Mouse (Mus musculus) embryonic facial prominence, embryonic 14.5 days (tissue): ENCODE measurements at regions not wholly inside any gene's neighbourhood (a gene's known extent, or its start where the extent isn't known, plus 50 kb on each side); places are given as distances from the start of the nearest gene placed in this dataset.

Experiments used
- ATAC-seq: fragments of 200-750 bp; cut with Nextera tagmentation; 2 replicates; pipeline ENCODE4 v1.8.0; 2017; ENCODE audit warnings: low read depth, moderate number of reproducible peaks, moderate TSS enrichment
- DNase-seq: peaks from one replicate; pipeline ENCODE4 v3.0.0-alpha.2; 2015; ENCODE audit warnings: low spot score
- H3K27ac ChIP-seq: fragments of 300-500 bp; sonication (generic); replicated peaks from 2 replicates; pipeline ENCODE4 v1.5.1; 2014; ENCODE audit warnings: low read depth, mild to moderate bottlenecking, low read length, moderate library complexity
- H3K27me3 ChIP-seq: fragments of 300-500 bp; sonication (generic); replicated peaks from 2 replicates; pipeline ENCODE4 v1.6.1; 2014; ENCODE audit warnings: low read length; ENCODE audit not compliant: control insufficient read depth, insufficient read depth
- H3K36me3 ChIP-seq: fragments of 300-500 bp; sonication (generic); 2 replicates; pipeline ENCODE4 v1.6.1; 2014; ENCODE audit warnings: low read length, mixed read lengths; ENCODE audit not compliant: control insufficient read depth, insufficient read depth
- H3K4me1 ChIP-seq: fragments of 300-500 bp; sonication (generic); 2 replicates; pipeline ENCODE4 v1.6.1; 2014; ENCODE audit warnings: antibody characterized with exemption, low read length; ENCODE audit not compliant: control insufficient read depth, insufficient read depth
- H3K4me2 ChIP-seq: fragments of 300-500 bp; sonication (generic); 2 replicates; pipeline ENCODE4 v1.6.1; 2014; ENCODE audit warnings: low read depth, mild to moderate bottlenecking, low read length, moderate library complexity, mixed read lengths
- H3K4me3 ChIP-seq: fragments of 300-500 bp; sonication (generic); 2 replicates; pipeline ENCODE4 v1.5.1; 2014; ENCODE audit warnings: low read depth, mild to moderate bottlenecking, low read length
- H3K9ac ChIP-seq: fragments of 300-500 bp; sonication (generic); 2 replicates; pipeline ENCODE4 v1.6.1; 2014; ENCODE audit warnings: low read depth, mild to moderate bottlenecking, low read length, moderate library complexity, mixed read lengths
- H3K9me3 ChIP-seq: fragments of 300-500 bp; sonication (generic); 2 replicates; pipeline ENCODE4 v1.6.1; 2016; ENCODE audit warnings: low read length; ENCODE audit not compliant: control insufficient read depth
- WGBS: fragments of 180-500 bp; shearing (Covaris S2); extraction: QIAGEN DNeasy Blood & Tissue Kit; methylation state at CpG from one replicate; pipeline ENCODE4 v1.1.7; 2014; 5-methylcytosine and 5-hydroxymethylcytosine counted together

GRCm38 (mm10) chr12:92246790-92247451 is 398.0 kb upstream of the Sel1l start:
- Histone ChIP-seq H3K36me3 (no peaks in the 10 kb centered on the region), H3K27ac (no peak overlapping the region), H3K4me1 (0 out of 2 replicates have a peak, but pooled peaks cover 3% of the 10 kb centered on the region), H3K9me3 (no peaks in the 10 kb centered on the region), H3K4me2 (no peak overlapping the region), H3K27me3 (no peaks in the 10 kb centered on the region), H3K9ac (no peak overlapping the region), H3K4me3 (no peak overlapping the region)
- WGBS: 33% methylated on average over 6 of the region's 6 CpGs
- DNase-seq: peak; percentile 79
- ATAC-seq: peak; percentile 92

GRCm38 (mm10) chr12:92239956-92240699 is 391.2 kb upstream of the Sel1l start:
- Histone ChIP-seq H3K4me3 (no peak overlapping the region), H3K27me3 (no peaks in the 10 kb centered on the region), H3K9me3 (no peaks in the 10 kb centered on the region), H3K27ac (no peak overlapping the region), H3K9ac (no peak overlapping the region), H3K4me1 (no peaks in the 10 kb centered on the region), H3K36me3 (no peaks in the 10 kb centered on the region), H3K4me2 (no peak overlapping the region)
- 57% methylated on average over 5 of the region's 5 CpGs for WGBS
- peak; percentile 17 for DNase-seq
- ATAC-seq: no peak

- Histone ChIP-seq H3K4me2 (no peak overlapping the region), H3K4me3 (no peak overlapping the region), H3K9ac (no peak overlapping the region), H3K27me3 (no peaks in the 10 kb centered on the region), H3K36me3 (no peaks in the 10 kb centered on the region), H3K9me3 (no peaks in the 10 kb centered on the region), H3K4me1 (no peaks in the 10 kb centered on the region), H3K27ac (no peak overlapping the region)
- WGBS: 90% methylated on average over 3 of the region's 3 CpGs
- DNase-seq (no peak), ATAC-seq (no peak)
These were observed 384.9 kb upstream of the Sel1l start for GRCm38 (mm10) chr12:92233650-92234408.

- no peaks in the 10 kb centered on the region for H3K27me3 ChIP-seq
- no peak overlapping the region for H3K4me3 ChIP-seq
- DNase-seq (no peak), ATAC-seq (no peak)
- no peaks in the 10 kb centered on the region for H3K9me3 ChIP-seq
- no peak overlapping the region for H3K4me2 ChIP-seq
- H3K4me1 ChIP-seq: no peaks in the 10 kb centered on the region
- no peak overlapping the region for H3K9ac ChIP-seq
- 75% methylated on average over 4 of the region's 4 CpGs for WGBS
- H3K27ac ChIP-seq: no peak overlapping the region
- H3K36me3 ChIP-seq: no peaks in the 10 kb centered on the region
These were observed 379.6 kb upstream of the Sel1l start for GRCm38 (mm10) chr12:92228585-92228984.

GRCm38 (mm10) chr12:92203351-92203750 is 354.4 kb upstream of the Sel1l start:
- DNase-seq (no peak), ATAC-seq (no peak)
- Histone ChIP-seq H3K9me3 (0 out of 2 replicates have a peak, but pooled peaks cover 6% of the 10 kb centered on the region), H3K27ac (no peak overlapping the region), H3K4me2 (no peak overlapping the region), H3K4me1 (no peaks in the 10 kb centered on the region), H3K9ac (no peak overlapping the region), H3K4me3 (no peak overlapping the region), H3K27me3 (no peaks in the 10 kb centered on the region), H3K36me3 (no peaks in the 10 kb centered on the region)
- 86% methylated on average over 4 of the region's 4 CpGs for WGBS

GRCm38 (mm10) chr12:92200602-92201001 is 351.6 kb upstream of the Sel1l start:
- DNase-seq (no peak), ATAC-seq (no peak)
- no peaks in the 10 kb centered on the region for H3K27me3 ChIP-seq
- no peaks in the 10 kb centered on the region for H3K4me1 ChIP-seq
- H3K27ac ChIP-seq: no peak overlapping the region
- WGBS: 82% methylated on average over 1 of the region's 1 CpGs
- no peak overlapping the region for H3K4me3 ChIP-seq
- H3K9me3 ChIP-seq: 0 out of 2 replicates have a peak, but pooled peaks cover 6% of the 10 kb centered on the region
- no peak overlapping the region for H3K4me2 ChIP-seq
- H3K36me3 ChIP-seq: no peaks in the 10 kb centered on the region
- H3K9ac ChIP-seq: no peak overlapping the region

GRCm38 (mm10) chr12:92198738-92199477 is 350.0 kb upstream of the Sel1l start:
- 81% methylated on average over 5 of the region's 5 CpGs for whole genome bisulfite sequencing
- H3K4me2 ChIP-seq: no peak overlapping the region
- H3K9me3 ChIP-seq: no peaks in the 10 kb centered on the region
- H3K9ac ChIP-seq: no peak overlapping the region
- no peaks in the 10 kb centered on the region for H3K27me3 ChIP-seq
- H3K27ac ChIP-seq: no peak overlapping the region
- DNase-seq: no peak
- no peaks in the 10 kb centered on the region for H3K4me1 ChIP-seq
- no peak for ATAC-seq
- H3K36me3 ChIP-seq: no peaks in the 10 kb centered on the region
- no peak overlapping the region for H3K4me3 ChIP-seq

- H3K27ac ChIP-seq: no peak overlapping the region
- WGBS: 83% methylated on average over 6 of the region's 6 CpGs
- H3K4me2 ChIP-seq: no peak overlapping the region
- H3K27me3 ChIP-seq: no peaks in the 10 kb centered on the region
- no peaks in the 10 kb centered on the region for H3K36me3 ChIP-seq
- no peaks in the 10 kb centered on the region for H3K9me3 ChIP-seq
- H3K4me3 ChIP-seq: no peak overlapping the region
- H3K4me1 ChIP-seq: no peaks in the 10 kb centered on the region
- no peak overlapping the region for H3K9ac ChIP-seq
- DNase-seq (no peak), ATAC-seq (no peak)
These were observed 345.2 kb upstream of the Sel1l start for GRCm38 (mm10) chr12:92193934-92194685.
